Mouse (Mus musculus) left cerebral cortex, postnatal 36 days (tissue): ENCODE data around the gene Agpat4. TPM values are rescaled to one million over a fixed set of nuclear protein-coding genes. Genes with fewer than 3 reads are reported as not detected.

Experiments
- DNase-seq, 2 experiments: peaks; one replicate each; pipeline ENCODE4 v3.0.0; 2021 to 2022; ENCODE audit warnings: low spot score in 2 of 2, mixed read lengths in 1 of 2
- intact Hi-C: fragments of 180-260 bp; cut with DNase I; formaldehyde crosslinking; loops from one replicate; pipeline ENCODE4 v1.15.1; 2025
- total RNA-seq, 2 experiments: library from RNA; stranded (reverse); gene quantifications; 2 replicates each; pipeline ENCODE4 v1.2.3; 2021

Agpat4 gene
- total RNA-seq, 2 experiments from 2014 or later = 54.1 to 66.5 TPM

DNA sequence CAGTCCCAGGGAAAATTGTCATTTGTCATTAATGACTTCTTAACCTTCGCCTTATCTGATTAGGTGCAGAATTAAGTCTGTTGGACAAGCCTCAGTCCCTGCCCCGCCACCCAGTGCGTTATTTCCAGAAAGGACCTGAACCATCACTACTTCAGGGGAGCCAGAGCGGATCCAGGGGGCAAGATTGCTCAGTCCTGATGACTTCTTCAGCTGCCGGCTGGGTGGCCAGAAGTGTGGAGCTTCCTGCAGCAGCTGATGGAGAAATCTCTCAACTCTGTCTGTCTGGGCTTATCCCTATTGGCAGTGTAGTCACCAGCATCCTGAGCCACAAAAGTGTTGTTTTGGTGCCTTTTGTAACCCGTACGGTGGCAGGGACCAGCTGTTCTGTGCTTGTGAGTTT is 60.8 kb downstream of the Agpat4 start:
- DNase-seq = no peak
- intact Hi-C loops = no loop called here

DNA sequence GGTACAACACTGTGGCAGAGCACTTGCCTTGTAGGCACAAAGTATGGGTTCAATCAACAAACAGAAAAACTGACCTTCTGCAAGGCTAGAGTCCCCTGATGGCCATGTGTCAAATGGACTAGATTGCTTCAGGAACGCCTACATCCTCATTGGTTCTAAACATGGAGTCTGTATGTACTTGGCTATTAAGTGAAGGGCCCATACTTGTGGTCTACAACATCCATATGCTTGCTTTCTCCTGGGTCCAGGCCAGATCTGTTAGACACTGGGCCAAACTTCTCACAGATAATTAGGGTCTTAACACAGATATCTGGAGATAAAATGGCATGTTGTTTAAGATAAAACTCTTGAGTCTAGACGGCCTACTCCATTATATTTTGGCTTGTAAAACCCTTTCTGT is 61.3 kb downstream of the Agpat4 start:
- intact Hi-C loops = no loop called here
- DNase-seq = no peak

DNA sequence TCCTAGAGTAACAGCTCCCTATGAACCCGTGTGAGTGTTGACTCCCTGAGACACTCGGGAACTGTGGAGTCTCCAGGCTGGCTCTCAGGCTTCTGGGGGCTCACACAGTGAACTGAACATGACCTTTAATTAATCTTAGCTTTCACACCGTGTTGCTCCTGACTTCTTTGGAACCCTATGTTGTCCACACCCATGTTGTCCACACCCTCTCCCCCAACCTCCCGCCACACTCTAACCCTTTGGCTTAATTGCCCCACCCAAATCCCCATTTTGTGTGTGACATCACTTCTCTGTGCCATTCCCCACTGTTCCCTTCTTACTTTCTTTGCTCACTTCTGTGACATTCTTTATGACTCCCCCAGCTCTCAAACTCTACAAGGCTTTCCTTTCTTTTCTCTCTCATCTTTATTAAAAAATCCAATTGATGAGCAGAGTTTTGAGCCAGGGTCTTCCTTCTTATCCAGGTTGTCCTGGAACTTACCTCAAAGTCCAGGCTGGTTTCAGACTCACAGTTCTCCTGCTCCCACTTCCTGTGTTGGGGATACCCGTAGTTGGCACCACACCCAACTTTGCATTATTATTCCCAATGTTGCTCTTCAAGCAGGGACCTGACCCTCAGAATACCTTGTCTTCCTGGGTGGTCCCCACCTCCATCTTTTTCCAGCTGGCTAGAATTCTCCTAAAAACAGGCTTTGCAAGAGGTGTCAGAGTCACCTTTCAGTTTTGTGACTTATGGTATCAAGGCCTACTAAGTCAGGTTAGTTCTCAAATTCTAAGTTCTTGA is 64.4 kb downstream of the Agpat4 start:
- intact Hi-C loops = no loop called here
- DNase-seq = no peak

DNA sequence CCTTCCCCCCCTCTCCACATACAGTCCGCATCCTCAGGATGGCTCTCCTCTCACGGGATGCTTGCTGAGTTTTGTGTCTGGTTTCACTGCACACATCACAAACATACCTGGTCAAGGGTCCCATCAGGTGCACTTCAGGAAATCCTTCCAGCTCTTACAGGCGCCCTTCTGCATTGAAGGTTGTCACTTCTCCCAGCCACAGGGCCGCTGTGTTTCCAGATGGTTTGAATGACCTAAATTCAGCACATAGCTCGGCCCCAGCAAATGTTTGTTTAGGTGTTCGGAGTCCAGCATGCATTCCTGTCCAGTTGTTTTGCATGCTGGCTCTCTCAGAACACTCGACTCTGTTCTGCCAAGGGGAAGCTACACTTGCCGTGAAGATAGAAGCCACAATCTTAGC is 65.8 kb downstream of the Agpat4 start:
- no peak for DNase-seq

DNA sequence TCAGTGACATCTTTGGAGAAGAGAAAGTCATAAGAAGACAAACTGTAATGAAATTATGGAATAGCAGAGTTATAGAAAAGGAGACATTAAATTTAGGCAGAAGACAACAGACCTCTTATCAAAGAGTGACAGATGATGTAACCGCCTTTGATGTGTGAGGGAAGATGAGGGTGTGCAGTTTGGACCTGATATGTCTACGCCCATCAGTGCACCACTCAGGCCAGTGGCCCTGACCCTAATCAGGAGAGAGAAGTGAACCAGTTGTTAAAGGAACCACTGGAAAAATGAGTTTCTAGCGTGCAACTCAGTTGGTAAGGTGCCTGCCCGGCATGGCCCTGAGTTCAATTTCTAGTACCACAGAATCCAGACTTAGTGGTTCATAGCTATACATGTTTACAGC is 67.4 kb downstream of the Agpat4 start:
- intact Hi-C loops = no loop called here
- no peak for DNase-seq

More for the DNA sequence above, 65.8 kb downstream of the Agpat4 start:
- intact Hi-C loops = no loop called here

DNA sequence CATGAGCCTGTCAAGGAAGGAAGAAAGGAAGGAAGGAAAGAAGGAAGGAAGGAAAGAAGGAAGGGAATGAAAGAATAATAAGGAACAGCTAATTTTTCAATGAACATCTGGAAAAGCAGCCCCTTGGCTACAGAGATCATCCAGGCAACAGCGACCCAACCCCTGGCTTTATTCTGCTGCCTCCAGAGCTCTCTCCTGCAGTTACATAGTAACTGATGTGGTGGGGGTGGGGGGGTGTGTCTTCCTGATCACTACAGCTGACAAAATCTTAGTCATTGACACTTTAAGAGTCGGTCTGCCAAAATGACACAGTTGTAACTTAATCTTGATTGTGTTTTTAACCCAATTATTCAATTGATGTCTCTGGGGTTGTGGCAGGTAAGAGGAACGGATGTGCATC is 67.8 kb downstream of the Agpat4 start:
- DNase-seq = no peak
- intact Hi-C loops = no loop called here

DNA sequence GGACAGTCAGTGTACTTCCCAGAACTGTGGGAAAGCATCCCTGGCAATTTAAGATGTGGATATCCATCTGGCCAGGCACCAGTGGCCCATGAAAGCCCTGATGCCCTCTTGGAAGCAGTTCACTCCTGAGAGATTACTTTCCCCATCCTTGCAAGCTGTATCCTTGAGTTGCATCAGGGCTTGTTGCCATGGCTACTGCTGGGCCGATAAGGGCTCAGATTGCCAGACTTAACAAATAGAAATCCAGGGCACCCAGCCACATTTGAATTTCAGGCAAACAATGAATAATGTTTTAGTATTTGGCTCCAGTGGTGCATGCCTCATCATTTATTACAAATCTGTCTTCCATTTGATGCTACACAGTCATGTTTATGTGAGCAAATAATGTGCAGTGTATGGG is 69.3 kb downstream of the Agpat4 start:
- DNase-seq = no peak
- intact Hi-C loops = no loop called here

DNA sequence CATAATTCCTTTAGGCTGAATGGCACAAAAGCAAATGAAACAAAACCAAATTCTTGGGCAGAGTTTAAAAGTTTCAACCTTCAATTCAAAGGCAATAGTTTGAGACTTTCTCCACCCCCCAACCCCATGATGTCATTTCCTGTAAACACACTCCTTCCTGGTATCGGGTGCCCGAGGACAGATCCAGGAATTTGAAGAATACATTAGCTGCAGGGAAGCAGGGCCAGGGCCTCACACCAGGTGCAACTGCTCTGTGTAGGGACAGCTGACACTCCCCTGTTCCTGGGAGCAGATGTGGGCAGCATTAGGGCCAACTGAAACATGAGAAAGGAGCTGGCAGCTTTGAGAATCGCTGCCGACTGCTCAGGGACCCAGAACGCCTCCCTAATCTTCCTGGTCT is 76.6 kb downstream of the Agpat4 start:
- DNase-seq = no peak
- intact Hi-C loops = no loop called here

DNA sequence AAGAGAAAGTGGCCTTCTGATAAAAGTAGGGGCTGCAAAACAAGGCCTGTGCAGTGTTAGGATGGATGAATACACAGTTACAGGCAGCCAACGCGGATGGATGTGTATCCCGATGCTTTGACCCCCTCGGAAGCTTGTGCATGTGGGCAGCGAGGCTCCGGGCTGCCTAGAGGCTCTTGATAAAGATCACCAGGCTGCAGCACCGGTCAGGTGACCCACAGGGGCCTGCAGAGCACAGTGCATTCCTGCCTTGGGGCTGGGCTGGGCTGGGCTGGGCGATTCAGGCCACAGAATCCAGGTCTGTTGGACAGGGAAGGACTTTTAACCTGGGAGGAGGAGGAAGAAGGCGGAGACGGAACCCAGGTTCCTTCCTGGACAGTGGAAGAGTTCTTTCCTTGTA is 77.1 kb downstream of the Agpat4 start:
- no peak for DNase-seq
- intact Hi-C loops = no loop called here

DNA sequence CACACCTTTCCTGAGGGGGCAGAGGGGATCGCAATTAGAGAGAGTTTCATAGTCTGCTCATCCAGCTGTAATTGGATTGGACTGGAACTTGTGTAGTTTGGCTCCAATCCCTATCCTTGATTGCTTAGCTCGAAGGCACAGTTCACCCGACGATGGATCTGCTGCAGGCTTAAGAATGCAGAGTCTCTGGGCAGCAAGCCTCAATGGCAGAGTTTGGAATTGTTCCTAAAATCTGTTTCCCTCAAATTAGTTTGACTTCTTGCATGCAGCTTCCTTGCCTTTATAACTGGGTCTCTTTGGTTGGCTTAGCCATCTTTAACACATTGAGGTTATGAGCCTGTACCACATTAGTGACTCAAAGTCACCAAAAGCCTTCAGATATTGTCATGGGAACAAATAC is 81.4 kb downstream of the Agpat4 start:
- intact Hi-C loops = no loop called here
- DNase-seq = no peak

DNA sequence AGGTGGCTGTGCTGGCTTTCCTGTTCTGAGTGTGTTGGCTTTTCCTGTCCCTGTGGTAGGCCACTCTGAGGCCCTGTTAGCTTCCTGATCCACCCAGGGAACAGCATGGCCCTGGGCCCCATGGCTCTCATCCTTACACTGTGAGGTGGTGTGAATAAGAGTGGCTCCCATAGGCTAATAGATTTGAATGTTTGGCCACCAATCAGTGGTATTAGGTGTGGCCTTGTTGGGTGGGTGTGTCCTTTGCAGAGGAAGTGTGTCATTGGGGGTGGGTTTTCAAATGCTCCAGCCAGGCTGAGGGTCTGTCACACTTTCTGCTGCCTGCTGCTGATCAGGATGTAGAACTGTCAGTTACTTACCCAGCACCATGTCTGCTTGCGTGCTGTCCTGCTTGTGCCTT is 82.6 kb downstream of the Agpat4 start:
- intact Hi-C loops = no loop called here

DNA sequence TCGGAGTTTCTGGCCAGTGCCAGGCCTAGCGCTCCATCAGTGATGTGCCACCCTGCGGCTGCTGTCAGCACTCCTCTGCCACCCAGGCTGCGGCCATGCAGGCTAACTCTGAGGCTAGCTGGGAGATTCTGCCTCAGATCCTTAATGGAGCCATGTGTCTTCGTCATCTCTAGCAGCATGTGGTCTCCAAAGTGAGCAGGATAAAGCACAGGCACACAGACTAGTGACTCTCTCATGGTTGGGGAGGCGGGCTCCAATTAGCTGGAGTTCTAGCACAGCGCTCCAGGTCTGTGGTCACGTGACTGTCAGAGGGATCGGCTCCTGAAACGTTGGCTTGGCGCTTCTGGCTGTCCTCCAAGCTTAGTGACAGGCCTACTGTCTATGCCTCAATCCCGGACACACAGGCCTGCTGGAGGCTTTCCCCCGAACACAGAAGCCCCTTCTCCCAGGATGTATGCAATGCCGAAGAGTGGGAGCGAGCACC is 85.0 kb downstream of the Agpat4 start:
- no peak for DNase-seq
- intact Hi-C loops = no loop called here

More for the DNA sequence above, 82.6 kb downstream of the Agpat4 start:
- DNase-seq = no peak

DNA sequence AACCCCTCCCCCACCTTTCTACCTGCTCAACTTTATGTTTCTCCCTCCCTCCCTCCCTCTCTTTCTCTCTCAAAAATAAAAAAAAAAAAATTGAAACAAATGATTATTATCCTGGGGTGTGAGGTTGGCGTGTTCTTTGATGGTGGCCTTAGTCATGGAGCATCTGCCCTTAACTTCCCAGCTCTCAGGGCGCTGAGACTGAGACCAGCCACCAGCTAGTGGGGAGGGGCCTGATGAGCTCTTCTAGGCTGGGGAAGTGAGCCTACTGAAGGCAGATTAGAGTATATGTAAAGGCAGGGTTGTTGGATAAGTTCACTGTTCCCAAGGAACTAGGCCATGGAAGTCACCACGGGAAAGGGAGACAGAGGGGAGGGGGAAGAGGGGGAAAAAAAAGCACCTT is 85.7 kb downstream of the Agpat4 start:
- intact Hi-C loops = no loop called here
- DNase-seq = no peak

DNA sequence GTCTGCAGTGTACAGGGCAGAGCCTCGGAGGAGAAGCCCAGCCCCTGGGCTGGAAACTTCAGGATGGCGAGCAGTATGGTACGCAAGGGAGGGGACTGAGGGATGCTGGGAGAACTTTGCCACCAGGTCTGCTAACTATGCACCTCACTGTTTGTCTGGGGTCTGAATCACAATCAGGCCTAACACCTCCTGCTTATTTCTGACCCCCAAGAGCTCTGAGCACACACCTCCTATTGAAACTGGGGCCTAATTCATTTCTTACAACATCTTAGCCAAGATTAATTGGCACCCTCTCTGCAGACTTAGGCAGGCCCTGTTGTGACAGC is 86.1 kb downstream of the Agpat4 start:
- DNase-seq = no peak
- intact Hi-C loops = loop anchor here (5.0 kb wide), 1 partner anchor 42 kb away; no protein-coding TSS in a partner anchor

DNA sequence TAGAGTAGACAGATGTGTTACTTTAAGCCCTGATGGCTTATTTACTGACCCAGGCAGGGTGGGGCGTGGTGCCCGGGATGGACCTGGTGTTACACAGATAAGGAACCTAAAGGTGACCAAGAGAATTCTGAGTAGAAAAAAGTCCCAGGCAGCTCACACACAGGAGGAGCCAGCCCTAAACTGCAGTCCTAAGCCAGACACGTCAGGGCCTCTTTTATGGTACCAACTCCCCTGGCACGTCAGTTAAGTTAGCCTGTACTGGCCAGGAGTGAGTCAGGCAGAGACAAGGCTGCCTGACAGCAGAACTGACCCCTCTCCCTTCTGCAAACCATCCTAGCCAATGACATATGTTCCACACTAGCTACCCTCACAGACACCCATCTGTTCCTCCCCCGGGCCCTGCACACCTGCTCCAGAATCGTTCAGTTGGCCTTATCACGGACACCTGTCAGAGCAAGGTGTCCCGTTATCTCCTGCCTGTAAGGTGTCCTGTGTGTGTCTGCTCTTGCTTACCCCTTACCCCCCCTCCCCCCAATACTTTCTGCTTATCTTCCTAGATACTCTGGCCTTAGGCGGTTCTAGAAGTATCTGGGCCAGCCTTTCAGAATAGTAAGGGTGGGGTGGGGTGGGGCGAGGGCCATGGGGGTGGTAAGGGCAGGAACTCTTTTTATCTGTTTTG is 86.7 kb downstream of the Agpat4 start:
- intact Hi-C loops = loop anchor here (5.0 kb wide), 1 partner anchor 43 kb away; no protein-coding TSS in a partner anchor
- DNase-seq = no peak

DNA sequence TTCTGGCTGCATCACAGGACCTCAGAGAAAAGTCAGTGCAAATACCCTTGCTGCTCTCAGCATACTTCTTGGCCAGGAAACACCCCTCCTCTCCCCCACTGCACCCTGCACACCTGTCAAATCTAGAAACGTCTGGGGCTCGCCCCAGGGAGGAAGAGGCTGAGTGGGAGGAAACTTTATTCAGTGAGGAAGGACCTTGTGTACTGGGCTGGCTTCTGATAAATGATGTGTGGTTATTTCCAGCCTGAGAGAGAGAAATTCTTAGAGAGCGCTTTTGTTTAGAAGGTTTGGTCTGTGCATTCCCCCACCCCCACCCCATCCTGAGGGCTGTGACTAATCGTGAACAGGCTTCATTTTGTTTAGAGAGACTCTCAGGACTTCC is 87.2 kb downstream of the Agpat4 start:
- intact Hi-C loops = loop anchor here (5.0 kb wide), 1 partner anchor 43 kb away; no protein-coding TSS in a partner anchor
- DNase-seq = no peak

DNA sequence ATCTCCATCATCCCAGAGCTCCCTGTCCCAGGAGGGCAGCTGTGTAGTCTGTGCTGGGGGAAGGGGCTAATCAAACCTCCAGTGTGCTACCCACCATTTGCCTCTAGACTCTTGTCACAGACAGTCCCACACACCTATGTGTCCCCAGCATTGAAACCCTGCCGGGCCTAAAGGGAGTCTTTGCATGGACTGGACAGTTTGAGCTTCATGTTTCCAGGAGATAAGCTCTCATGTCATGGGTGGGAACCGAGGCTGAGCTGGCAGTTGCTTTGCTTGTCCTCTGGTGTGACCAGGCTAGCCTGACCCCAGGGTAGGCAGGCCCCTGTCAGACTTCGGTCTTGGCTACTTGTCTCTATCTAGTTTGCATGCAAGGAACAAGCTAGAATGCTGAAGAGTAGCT is 87.7 kb downstream of the Agpat4 start:
- no peak for DNase-seq
- intact Hi-C loops = loop anchor here (5.0 kb wide), 1 partner anchor 44 kb away; no protein-coding TSS in a partner anchor

DNA sequence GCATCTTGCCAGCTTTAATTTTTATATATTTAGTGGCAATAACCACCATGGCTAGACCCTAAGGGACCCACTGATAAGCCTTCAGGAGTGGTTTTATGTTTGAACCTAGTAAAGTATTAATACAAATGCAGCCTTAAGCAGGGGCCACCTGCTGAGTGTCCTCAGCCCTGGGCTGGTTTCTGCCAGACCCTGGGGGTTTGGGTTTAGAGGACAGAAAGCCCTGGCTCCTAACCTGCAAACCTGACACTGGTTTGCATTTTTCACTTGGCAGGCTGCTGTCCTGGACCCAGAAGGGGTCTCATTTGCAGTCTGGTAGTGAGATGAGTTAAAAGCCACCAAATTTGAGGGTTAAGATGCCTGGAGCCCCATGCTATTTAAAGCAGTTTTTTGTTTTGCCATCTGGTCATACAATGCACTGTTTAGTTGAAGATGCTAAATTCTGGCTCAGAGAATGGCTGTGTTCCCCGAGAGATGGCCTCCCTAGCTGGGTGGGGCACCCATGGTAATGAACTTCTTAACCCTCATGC is 88.6 kb downstream of the Agpat4 start:
- intact Hi-C loops = loop anchor here (5.0 kb wide), 1 partner anchor 45 kb away; no protein-coding TSS in a partner anchor
- DNase-seq = no peak

DNA sequence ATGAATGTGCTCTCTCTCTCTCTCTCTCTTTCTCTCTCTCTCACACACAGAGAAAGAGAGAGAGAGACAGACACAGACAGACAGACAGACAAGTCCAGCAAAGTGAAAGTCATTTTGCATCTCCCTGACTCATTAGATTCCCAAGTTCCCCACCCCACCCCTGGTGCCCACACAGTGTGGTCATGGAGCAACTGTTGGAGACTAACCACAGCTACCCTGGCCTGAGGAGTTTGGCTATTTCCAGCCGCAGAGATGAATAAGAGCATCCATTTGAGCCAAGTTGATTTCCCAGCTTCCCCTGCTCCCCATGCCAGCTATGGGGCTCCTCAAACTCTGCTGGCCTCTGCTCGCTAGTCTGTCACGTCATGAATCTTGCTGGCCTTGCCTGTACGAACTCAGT is 91.0 kb downstream of the Agpat4 start:
- intact Hi-C loops = loop anchor here (5.0 kb wide), 1 partner anchor 47 kb away; no protein-coding TSS in a partner anchor

DNA sequence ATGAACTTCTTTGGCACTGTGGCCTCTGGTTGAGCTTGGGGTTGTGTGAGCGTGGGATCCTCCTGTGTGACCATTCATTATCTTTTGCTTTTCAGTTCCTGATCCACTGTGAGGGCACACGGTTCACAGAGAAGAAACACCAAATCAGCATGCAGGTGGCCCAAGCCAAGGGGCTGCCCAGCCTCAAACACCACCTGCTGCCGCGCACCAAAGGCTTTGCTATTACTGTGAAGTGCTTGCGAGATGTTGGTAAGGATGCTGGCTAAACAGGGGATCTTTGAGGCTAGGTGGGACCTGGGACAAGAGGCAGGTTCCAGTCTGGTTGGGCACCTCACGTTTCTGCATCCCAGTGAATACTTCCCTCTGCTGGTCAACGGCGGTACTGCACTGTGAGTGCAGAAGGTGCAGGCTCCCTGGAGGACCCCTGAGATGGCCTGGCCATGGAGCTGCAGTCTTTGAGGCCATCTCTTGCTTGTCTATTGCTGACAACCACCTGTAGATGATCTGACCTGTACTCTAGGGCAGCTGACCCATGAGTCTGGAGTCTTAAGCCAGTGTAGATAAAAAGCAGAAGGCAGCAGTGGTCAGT is 92.1 kb downstream of the Agpat4 start:
- intact Hi-C loops = loop anchor here (1.0 to 2.0 kb wide), 2 partner anchors 92 to 171 kb away; partner anchors contain the start of gene Agpat4
- peak; percentile 78 to 84 for DNase-seq

More for the DNA sequence above, 91.0 kb downstream of the Agpat4 start:
- no peak for DNase-seq
